9 mouse cellular contexts compared by ENCODE assay signal in genomic region chr5:120698801-120699391, GRCm38 (mm10). TPM values are rescaled to one million over a fixed set of nuclear protein-coding genes. Genes with fewer than 3 reads are reported as not detected.
DNase-seq lines count a peak whose midpoint lies in the region; ATAC-seq lines count a peak whose summit lies in the region.
"Had no signal": no experiment of that assay in that cellular context is flagged by ENCODE, and none has a peak within 500 bp of the region (broad histone marks: within the 10 kb centered on the region; RNA-seq: fewer than 3 reads in every experiment).

No protein-coding gene starts in this region.

- H3K4me3 ChIP-seq in embryonic facial prominence, embryonic 10.5 days, result no peak overlapping the region
- H3K4me3 ChIP-seq in intestine, embryonic 15.5 days (replicated peaks), result no peak overlapping the region
- H3K4me3 ChIP-seq: megakaryocyte, embryonic 14.5 days had no signal

- H3K9me3 ChIP-seq in embryonic facial prominence, embryonic 10.5 days, result no peaks in the 10 kb centered on the region
- no peaks in the 10 kb centered on the region for H3K9me3 ChIP-seq in intestine, embryonic 15.5 days
- H3K9me3 ChIP-seq: megakaryocyte, embryonic 14.5 days had no signal

- no peaks in the 10 kb centered on the region for H3K36me3 ChIP-seq in embryonic facial prominence, embryonic 10.5 days (replicated peaks)
- no peaks in the 10 kb centered on the region for H3K36me3 ChIP-seq in intestine, embryonic 15.5 days

- H3K27ac ChIP-seq in embryonic facial prominence, embryonic 10.5 days (replicated peaks), result 0 out of 2 replicates have a peak overlapping the region, but pooled peaks have one; percentile 20
- H3K27ac ChIP-seq in intestine, embryonic 15.5 days, result no peak overlapping the region

- peak; percentile 20 for DNase-seq in heart, adult 8-10 months (ENCODE audit: low spot score)
- DNase-seq in heart, postnatal 25 days (ENCODE audit: low spot score), result no peak
- peak; percentile 41 to 63 for DNase-seq in adrenal gland, adult 18-20 months (ENCODE audit: low spot score in 2 of 2)
- DNase-seq in embryonic facial prominence, embryonic 10.5 days (ENCODE audit: low spot score), result no peak
- DNase-seq in lung, postnatal 36 days, result peak; percentile 30
- DNase-seq in thymus, postnatal 0 days (ENCODE audit: low spot score), result no peak
- DNase-seq in spleen, postnatal 10 days (ENCODE audit: low spot score in 2 of 2), result no peak

- intact Hi-C loops in heart, postnatal 25 days (cut with DNase I), result no loop called here

- 47% methylated on average over 16 of the region's 16 CpGs for WGBS in embryonic facial prominence, embryonic 10.5 days
- WGBS in intestine, embryonic 15.5 days, result 54% methylated on average over 16 of the region's 16 CpGs

- H3K27me3 ChIP-seq in embryonic facial prominence, embryonic 10.5 days (replicated peaks; ENCODE audit: low read depth, poor library complexity, severe bottlenecking), result peaks cover 97% of the 10 kb centered on the region
- peaks cover 36% of the 10 kb centered on the region for H3K27me3 ChIP-seq in intestine, embryonic 15.5 days (replicated peaks)

- ATAC-seq in intestine, embryonic 15.5 days, result no peak

- H3K9ac ChIP-seq in intestine, embryonic 15.5 days, result no peak overlapping the region

- peaks cover 23% of the 10 kb centered on the region for H3K4me1 ChIP-seq in embryonic facial prominence, embryonic 10.5 days
- H3K4me1 ChIP-seq in intestine, embryonic 15.5 days (replicated peaks), result peaks cover 5% of the 10 kb centered on the region; the same call in 1 of the 2 replicates

- no peak overlapping the region for H3K4me2 ChIP-seq in intestine, embryonic 15.5 days (replicated peaks)

RNA-seq across cellular contexts. Expression of gene Dtx1, which starts 12.8 kb away (rescaled TPM):
- 1 to 10 TPM; 1.7 to 2.0 (median 1.9) TPM for total RNA-seq in heart, adult 8-10 months (2022)
- total RNA-seq in heart, postnatal 25 days (2021), result 1 to 10 TPM; 1.8 to 1.9 TPM
- 10 to 100 TPM in 1 of 2 experiments, 1 to 10 TPM in 1; 6.0 to 12.3 TPM for total RNA-seq in adrenal gland, adult 18-20 months (2021)
- polyA plus RNA-seq in embryonic facial prominence, embryonic 10.5 days (2016; fragmentation: Nextera tagmentation; extraction: Ambion mirVana), result 1.8 and 2.2 TPM in 2 replicates
- 43.4 and 43.7 TPM in 2 replicates for polyA plus RNA-seq in thymus, postnatal 0 days (2015; fragmentation: Nextera tagmentation; extraction: Ambion mirVana)
- 4.1 and 4.3 TPM in 2 replicates for polyA plus RNA-seq in intestine, embryonic 15.5 days (2015; fragmentation: Nextera tagmentation; extraction: Ambion mirVana)

RNA-seq across cellular contexts. Expression of gene Rasal1, which starts 50.3 kb away (rescaled TPM):
- total RNA-seq in heart, adult 8-10 months (2022), result under 1 TPM in 3 of 4 experiments, not detected in 1; 0.44 to 0.79 (median 0.46) TPM
- not detected for total RNA-seq in heart, postnatal 25 days (2021)
- 10 to 100 TPM in 1 of 2 experiments, 1 to 10 TPM in 1; 4.3 to 14.1 TPM for total RNA-seq in adrenal gland, adult 18-20 months (2021)
- 0.07 and 0.14 TPM in 2 replicates for polyA plus RNA-seq in embryonic facial prominence, embryonic 10.5 days (2016; fragmentation: Nextera tagmentation; extraction: Ambion mirVana)
- polyA plus RNA-seq in thymus, postnatal 0 days (2015; fragmentation: Nextera tagmentation; extraction: Ambion mirVana), result 11.4 and 11.8 TPM in 2 replicates
- 0.49 and 1.0 TPM in 2 replicates for polyA plus RNA-seq in intestine, embryonic 15.5 days (2015; fragmentation: Nextera tagmentation; extraction: Ambion mirVana)

RNA-seq across cellular contexts. Expression of gene Oas2, which starts 50.8 kb away (rescaled TPM):
- 1 to 10 TPM in 1 of 4 experiments, under 1 TPM in 3; 0.62 to 1.0 (median 0.83) TPM for total RNA-seq in heart, adult 8-10 months (2022)
- under 1 TPM; 0.57 to 0.78 TPM for total RNA-seq in heart, postnatal 25 days (2021)
- total RNA-seq in adrenal gland, adult 18-20 months (2021), result 1 to 10 TPM in 1 of 2 experiments, under 1 TPM in 1; 0.99 to 1.1 TPM
- polyA plus RNA-seq in embryonic facial prominence, embryonic 10.5 days (2016; fragmentation: Nextera tagmentation; extraction: Ambion mirVana), result 0.06 and 0.10 TPM in 2 replicates
- polyA plus RNA-seq in thymus, postnatal 0 days (2015; fragmentation: Nextera tagmentation; extraction: Ambion mirVana), result 0.62 and 0.86 TPM in 2 replicates
- polyA plus RNA-seq in intestine, embryonic 15.5 days (2015; fragmentation: Nextera tagmentation; extraction: Ambion mirVana), result 0.54 and 0.60 TPM in 2 replicates

Comparison
In these comparisons a context has a peak if more than half of its experiments do, and no peak if none do; other contexts are left out.
1. DNase-seq: peak in heart, adult 8-10 months (single experiment), adrenal gland, adult 18-20 months (2 of 2) and lung, postnatal 36 days (single experiment); none in heart, postnatal 25 days (single experiment), embryonic facial prominence, embryonic 10.5 days (single experiment), thymus, postnatal 0 days (single experiment) and spleen, postnatal 10 days (0 of 2).